In the genomic region with DNA sequence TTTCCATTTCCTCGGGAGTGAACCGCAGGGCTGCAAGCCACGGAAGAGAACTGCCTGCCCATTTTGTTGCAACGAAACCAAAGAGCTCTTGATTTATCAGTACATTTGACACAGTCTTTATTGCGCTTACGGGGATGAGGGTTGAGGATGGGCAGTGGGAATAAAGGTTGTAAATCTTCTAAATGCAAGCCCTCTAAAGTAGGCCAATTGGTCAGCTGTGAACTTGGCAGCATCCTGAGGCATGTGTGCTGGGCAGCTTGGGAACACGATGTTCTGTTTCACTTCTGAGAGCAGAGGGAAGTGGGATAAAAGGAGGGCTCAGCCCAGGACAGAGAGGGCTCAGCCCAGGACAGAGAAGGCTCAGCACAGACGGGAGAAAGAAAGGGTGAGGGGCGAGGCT, we compare ENCODE assay signal across 8 mouse cellular contexts. TPM values are rescaled to one million over a fixed set of nuclear protein-coding genes. Genes with fewer than 3 reads are reported as not detected.
DNase-seq lines count a peak whose midpoint lies in the region; ATAC-seq and TF ChIP-seq lines count a peak whose summit lies in the region.

No protein-coding gene starts in this region.

- H3K4me3 ChIP-seq in spleen, adult 2 months (ENCODE audit: extremely low read depth, insufficient read depth, insufficient read length) = no peak overlapping the region
- no peak overlapping the region for H3K4me3 ChIP-seq in hindbrain, embryonic 16.5 days (ENCODE audit: low read length)
- no peak overlapping the region for H3K4me3 ChIP-seq in neural tube, embryonic 12.5 days

- no peaks in the 10 kb centered on the region for H3K27me3 ChIP-seq in spleen, adult 2 months (ENCODE audit: control insufficient read depth, insufficient read depth, low read length)
- no peaks in the 10 kb centered on the region for H3K27me3 ChIP-seq in hindbrain, embryonic 16.5 days (replicated peaks; ENCODE audit: control insufficient read depth, insufficient read depth, low read length)
- H3K27me3 ChIP-seq in neural tube, embryonic 12.5 days (replicated peaks) = no peaks in the 10 kb centered on the region

- no peak overlapping the region for H3K4me2 ChIP-seq in hindbrain, embryonic 16.5 days (ENCODE audit: low read length)
- peak overlapping the region; percentile 36 for H3K4me2 ChIP-seq in neural tube, embryonic 12.5 days (replicated peaks)

- peak; percentile 92 for ATAC-seq in hindbrain, embryonic 16.5 days
- ATAC-seq in neural tube, embryonic 12.5 days (ENCODE audit: low FRiP score, low read depth) = peak; percentile 88

- H3K27ac ChIP-seq in spleen, adult 2 months (ENCODE audit: insufficient read depth, low read length) = peak overlapping the region; percentile 43; the same call in 1 of the 2 replicates
- H3K27ac ChIP-seq in hindbrain, embryonic 16.5 days (ENCODE audit: low read depth, low read length) = no peak overlapping the region
- H3K27ac ChIP-seq in neural tube, embryonic 12.5 days = peak overlapping the region; percentile 20; the same call in 1 of the 2 replicates

- peak; percentile 72 to 77 for DNase-seq in adrenal gland, adult (ENCODE audit: inconsistent age in 2 of 2, low spot score in 1 of 2)
- DNase-seq in adrenal gland, postnatal 4 days (ENCODE audit: low spot score in 2 of 2) = no peak
- DNase-seq in spleen, adult 2 months (ENCODE audit: low read depth in 1 of 2, low spot score in 2 of 2) = no peak
- no peak for DNase-seq in spleen, postnatal 4 days (ENCODE audit: low spot score in 2 of 2)
- peak; percentile 44 to 58 for DNase-seq in left cerebral cortex, postnatal 25 days (ENCODE audit: low spot score in 2 of 2)
- no peak for DNase-seq in thymus, postnatal 10 days (ENCODE audit: low spot score in 2 of 2)

- no peaks in the 10 kb centered on the region for H3K4me1 ChIP-seq in spleen, adult 2 months (ENCODE audit: control insufficient read depth, insufficient read depth, insufficient read length)
- peaks cover 4% of the 10 kb centered on the region for H3K4me1 ChIP-seq in hindbrain, embryonic 16.5 days (ENCODE audit: control insufficient read depth, insufficient read depth, low read depth, low read length)
- peaks cover 18% of the 10 kb centered on the region for H3K4me1 ChIP-seq in neural tube, embryonic 12.5 days

- H3K9me3 ChIP-seq in hindbrain, embryonic 16.5 days (ENCODE audit: control insufficient read depth, low read length) = no peaks in the 10 kb centered on the region
- 0 out of 2 replicates have a peak, but pooled peaks cover 3% of the 10 kb centered on the region for H3K9me3 ChIP-seq in neural tube, embryonic 12.5 days

- H3K36me3 ChIP-seq in spleen, adult 2 months (ENCODE audit: control insufficient read depth, insufficient read depth, low read length) = no peaks in the 10 kb centered on the region
- H3K36me3 ChIP-seq in hindbrain, embryonic 16.5 days (ENCODE audit: control insufficient read depth, insufficient read depth, low read length) = no peaks in the 10 kb centered on the region
- H3K36me3 ChIP-seq in neural tube, embryonic 12.5 days = no peaks in the 10 kb centered on the region

- H3K9ac ChIP-seq in hindbrain, embryonic 16.5 days (ENCODE audit: low read depth, low read length) = no peak overlapping the region
- H3K9ac ChIP-seq in neural tube, embryonic 12.5 days = no peak overlapping the region

- WGBS in spleen, adult 2 months = 59% methylated on average over 9 of the region's 9 CpGs
- WGBS in hindbrain, embryonic 16.5 days = 41% methylated on average over 9 of the region's 9 CpGs
- WGBS in neural tube, embryonic 12.5 days = 7% methylated on average over 9 of the region's 9 CpGs

- intact Hi-C loops in left cerebral cortex, postnatal 25 days (cut with DNase I) = loop anchor here (2.0 kb wide), 1 partner anchor 761 kb away; no protein-coding TSS in a partner anchor

- TF ChIP-seq POLR2A in spleen, adult 2 months (IDR thresholded peaks at IDR 0.05; ENCODE audit: low read depth, low read length) = no peak

- no peak for TF ChIP-seq CTCF in spleen, adult 2 months (IDR thresholded peaks at IDR 0.05; ENCODE audit: extremely low read depth, insufficient read depth, insufficient read length, insufficient replicate concordance)

RNA-seq across cellular contexts. Expression of a gene that starts 43.9 kb away (rescaled TPM):
- 100 to 1,000 TPM; 122 to 130 TPM for total RNA-seq in adrenal gland, postnatal 4 days (2021)
- 17.1 and 18.4 TPM in 2 replicates for polyA plus RNA-seq in spleen, adult 2 months (2012; rRNA removed)
- 51.3 and 51.6 TPM in 2 replicates for polyA plus RNA-seq in hindbrain, embryonic 16.5 days (2015; fragmentation: Nextera tagmentation; extraction: Ambion mirVana)
- 100 to 1,000 TPM; 144 to 146 TPM for total RNA-seq in left cerebral cortex, postnatal 25 days (2021)
- polyA plus RNA-seq in neural tube, embryonic 12.5 days (2016; fragmentation: Nextera tagmentation; extraction: Ambion mirVana) = 36.9 and 40.5 TPM in 2 replicates

Comparison
In these comparisons a context has a peak if more than half of its experiments do, and no peak if none do; other contexts are left out.
1. DNase-seq: peak in adrenal gland, adult (2 of 2) and left cerebral cortex, postnatal 25 days (2 of 2); none in adrenal gland, postnatal 4 days (0 of 2), spleen, adult 2 months (0 of 2), spleen, postnatal 4 days (0 of 2) and thymus, postnatal 10 days (0 of 2).